Mouse (Mus musculus) thymus, postnatal 10 days (tissue): ENCODE results near the gene Faim.

ENCODE experiments used
- DNase-seq, 2 experiments: peaks; one replicate each; pipeline ENCODE4 v3.0.0; 2021; ENCODE audit warnings: low spot score in 2 of 2

The Faim gene

DNA sequence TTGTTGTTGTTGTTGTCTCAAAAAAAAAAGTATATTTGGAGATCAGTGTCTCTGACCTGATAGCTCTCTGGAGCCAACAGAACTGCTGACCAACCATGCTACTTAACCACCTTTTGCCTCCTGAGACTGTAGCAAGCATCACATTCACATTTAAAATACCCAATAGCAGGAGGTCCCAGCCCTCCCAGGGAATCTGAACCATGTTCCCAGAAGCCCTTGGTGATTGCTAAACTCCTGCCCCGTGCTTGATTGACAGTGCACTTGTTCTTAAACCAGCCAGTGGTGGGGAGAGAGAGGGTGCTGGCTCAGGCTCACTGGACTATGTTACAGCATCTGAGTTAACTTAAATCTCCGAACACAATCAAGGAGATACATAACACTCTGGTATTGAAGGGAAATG, 11.3 kb upstream of the Faim start:
- DNase-seq = no peak

DNA sequence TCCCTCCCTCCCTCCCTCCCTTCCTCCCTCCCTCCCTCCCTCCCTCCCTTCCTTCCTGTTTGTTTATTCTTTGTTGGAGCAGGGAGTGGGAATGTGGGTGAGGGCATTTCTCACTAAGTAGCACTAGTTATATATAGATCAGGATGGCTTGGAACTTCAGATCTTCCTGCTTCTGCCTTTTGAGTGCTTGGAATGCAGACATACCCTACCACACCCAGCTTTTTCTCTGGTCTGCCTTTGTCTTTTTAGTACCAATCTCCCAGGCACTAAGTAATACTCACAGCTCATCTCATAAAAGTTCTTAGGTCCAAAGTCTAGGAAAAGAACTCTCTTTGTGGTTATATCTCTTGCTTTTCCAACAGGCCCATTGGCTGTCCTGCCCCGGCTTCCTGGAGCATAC, 10.1 kb upstream of the Faim start:
- no peak for DNase-seq

DNA sequence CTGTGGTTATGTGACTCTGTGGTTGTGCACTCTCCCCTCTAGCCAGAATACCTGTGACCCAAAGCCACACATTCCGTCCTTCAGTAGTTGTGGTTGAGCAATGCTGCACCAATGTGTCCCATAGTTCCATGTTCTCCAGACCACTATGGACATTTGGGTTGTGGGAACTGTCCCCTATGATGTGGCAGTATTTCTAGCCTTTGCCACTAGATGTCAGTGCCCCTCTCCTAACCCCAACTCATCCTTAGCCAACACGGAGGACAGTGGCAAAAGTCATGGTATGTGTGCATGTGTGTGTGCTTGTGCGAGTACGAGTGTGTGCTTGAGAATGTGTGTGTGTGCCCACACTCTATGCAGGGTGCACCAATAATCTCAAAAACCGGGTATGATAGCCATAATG, 9.7 kb upstream of the Faim start:
- DNase-seq = no peak

DNA sequence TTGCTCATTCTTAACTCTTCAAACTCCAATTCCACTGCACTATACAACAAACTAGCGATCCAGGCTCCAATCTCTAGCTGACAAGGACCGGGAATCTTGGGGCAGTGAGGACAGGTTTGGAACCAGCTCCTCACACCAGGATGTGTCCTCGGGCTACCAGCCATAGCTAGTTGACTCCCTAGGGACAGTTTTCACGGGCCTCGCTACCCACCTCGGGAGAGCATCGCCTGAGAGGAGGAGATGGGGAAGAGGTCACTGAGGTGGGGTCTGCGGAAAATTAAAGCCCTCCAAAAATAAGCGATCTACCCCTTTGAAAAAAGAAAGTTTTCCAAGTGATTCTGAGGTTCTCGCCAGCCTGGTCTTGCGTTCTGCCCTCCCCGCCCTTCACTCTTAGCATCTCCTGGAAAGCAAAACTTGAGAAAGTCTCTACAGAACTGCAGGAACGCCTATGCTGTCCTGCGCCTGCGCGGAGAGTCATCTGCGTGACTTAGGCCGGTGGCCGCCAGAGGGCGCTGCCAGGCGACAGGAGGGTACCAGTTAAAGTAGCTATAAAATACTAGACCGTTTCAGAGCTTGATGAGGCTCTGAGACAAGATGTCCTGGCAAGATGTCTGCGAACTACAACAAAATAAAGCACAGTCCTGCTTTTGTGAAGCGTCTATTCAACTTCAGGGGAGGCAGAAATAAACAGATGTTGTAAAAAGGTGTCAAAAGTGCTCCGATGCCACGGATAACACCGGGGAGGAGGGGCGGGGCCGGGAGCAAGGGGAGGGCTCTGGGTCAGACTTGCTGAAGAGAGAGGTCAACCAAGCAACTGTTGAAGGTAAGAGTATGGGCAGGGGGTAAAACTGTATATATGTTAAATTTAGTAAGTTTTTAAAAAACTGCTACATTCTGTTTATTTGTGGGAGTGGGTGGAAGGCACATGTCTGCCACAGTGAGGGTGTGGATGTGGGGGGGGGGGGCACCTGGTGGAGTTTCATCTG, 6.4 kb upstream of the Faim start:
- peak; percentile 72 to 93 for DNase-seq

DNA sequence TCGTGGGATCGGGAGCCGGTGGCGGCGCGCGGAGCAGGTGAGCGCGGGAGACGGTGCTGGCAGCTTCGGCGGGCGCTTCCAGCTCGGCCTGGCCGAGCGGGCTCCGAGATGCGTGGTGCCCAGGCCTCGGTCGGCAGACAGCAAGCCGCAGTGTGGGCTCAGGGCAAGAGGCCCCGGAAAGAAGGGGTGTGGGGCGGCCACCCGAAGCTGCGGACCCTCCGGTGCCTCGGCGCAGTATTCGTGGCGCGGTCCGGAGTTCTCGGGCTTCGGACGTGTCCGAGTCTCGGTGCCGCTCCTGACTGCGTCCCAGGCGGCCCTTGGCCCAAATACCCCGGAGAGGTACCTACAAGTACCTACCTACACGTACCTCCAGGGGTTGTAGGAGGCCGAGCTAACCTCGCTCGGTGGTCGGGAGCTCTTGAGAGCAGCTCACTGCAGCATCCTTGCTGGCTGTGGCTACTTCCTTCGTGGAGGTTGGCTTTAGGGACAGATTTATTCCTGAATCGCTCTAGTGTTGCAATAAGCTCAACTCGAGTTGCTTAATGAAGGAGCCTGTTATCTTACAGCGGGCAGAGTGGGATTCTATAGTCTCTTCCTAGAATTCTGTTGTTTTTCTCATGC, 413 bp downstream of the Faim start:
- DNase-seq = no peak

DNA sequence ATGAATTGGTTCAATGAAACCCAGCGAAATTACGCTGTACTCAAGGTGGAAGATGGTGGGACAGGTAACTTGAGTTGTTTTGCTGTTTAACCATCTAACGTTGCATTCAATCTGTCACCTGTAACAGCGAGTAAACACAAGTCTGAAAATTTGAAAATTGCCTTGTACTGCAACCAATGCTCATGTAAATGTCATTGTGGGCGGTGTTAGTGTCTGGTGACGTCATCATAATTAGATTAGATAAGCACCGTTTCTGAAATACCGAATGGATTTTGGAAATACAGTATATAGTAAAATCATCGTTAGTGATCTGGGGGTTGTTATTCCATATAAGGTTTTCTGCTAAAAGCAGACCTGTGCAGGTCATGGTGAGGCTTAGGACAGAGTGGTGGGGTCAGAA, 958 bp downstream of the Faim start:
- DNase-seq = no peak

DNA sequence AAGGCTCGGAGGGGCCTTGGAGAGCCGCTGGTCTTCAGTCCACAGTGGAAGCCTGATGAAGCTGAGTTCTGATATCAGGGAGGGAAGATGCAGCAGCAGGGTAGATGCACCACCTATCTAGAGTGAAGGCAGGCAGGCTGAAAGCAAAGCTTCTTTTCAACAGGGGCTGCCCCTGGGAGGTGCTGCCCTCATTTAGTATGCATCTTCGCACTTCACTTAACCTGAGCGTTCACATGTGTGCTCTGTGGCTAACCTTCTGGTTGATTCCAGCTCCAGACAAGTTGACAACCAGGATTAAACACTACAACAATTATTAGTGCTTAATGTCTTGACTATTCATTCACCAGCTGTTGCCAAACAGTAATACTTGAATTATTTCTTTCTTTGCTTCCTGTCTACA, 7.9 kb downstream of the Faim start:
- no peak for DNase-seq

DNA sequence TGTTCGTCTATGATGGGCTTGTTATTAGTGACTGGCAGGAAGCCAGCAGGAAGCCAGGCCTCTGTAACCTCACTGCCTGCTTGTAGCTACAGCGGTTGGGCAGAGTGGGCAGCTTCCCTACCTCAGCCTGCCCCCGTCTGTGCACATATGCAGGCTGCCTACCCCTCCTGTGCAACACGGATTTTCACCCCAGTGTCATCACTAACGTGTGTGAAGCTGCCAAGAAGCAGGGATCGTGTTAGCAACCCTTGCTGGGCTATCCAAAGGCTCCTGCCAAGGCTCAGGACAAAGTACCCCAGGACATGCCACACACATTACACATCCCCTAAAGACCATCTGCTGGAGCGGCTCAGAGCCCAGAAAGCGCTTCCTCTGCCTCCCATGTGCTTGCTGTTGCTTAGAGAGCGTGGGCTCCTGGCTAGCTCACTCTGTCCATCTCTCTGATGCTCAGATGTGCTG, 13.7 kb downstream of the Faim start:
- no peak for DNase-seq

DNA sequence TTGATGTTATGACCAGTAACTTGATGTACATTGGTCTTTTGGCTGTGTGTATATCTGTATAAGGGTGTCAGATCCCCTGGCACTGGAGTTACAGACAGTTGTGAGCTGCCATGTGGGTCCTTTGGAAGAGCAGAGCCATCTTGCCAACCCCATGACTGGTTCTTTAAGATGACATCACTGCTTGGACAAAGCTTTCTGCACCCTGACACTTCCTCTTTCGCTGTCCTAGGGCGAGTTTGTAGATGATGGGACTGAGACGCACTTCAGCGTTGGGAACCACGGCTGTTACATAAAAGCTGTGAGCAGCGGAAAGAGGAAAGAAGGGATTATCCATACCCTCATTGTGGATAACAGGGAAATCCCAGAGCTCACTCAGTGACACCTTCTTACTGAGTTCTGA, 15.2 kb downstream of the Faim start:
- DNase-seq = no peak

DNA sequence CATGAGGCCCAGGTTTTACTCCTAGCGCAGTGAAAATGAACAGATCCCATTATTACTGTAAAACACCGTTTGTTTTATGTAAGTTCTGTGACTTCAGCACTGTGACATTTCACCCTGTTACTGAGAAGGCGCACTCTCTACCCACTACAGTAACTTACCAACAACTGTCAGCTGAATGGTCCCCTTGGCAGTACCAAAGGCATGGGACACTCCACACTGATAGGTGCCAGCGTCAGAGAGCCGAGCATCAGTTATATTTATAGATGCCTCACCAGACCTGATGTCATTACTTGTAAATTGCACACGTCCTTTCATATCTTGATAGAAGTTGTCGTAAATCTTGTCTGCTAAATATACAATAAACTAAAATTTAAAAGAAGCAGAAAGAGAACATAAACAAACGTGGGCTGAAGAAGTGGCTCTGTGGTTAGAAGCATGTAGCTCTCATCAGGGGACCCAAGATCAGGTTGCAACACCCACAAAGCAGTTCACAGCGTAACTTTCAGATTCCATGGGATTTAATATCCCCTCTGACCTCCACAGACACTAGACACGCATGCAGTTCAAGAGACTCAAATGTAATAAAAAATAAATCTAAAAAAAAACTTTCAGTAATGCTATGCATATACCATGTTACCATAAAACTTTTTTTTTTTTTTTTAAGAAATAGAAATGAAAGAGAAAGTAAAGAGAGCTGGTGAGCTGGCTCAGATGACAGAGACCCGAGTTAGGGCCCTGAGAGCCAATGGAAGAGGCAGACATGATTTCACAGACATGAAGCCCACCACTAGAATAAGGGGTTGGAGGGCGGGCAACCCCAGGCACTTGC, 23.1 kb downstream of the Faim start:
- DNase-seq = no peak

DNA sequence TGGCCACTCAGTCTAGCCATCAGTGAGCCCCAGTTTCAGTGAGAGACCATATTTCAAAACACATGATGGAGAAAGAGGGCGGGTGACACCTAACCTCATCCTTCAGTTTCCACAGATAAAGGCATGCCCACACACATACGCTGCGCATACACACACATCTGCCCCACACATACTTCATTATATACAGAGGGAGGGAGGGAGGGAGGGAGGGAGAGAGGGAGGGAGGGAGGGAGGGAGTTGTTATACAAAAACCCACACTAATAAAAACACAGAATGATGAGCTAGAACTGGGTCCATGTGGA, 23.7 kb downstream of the Faim start:
- no peak for DNase-seq

DNA sequence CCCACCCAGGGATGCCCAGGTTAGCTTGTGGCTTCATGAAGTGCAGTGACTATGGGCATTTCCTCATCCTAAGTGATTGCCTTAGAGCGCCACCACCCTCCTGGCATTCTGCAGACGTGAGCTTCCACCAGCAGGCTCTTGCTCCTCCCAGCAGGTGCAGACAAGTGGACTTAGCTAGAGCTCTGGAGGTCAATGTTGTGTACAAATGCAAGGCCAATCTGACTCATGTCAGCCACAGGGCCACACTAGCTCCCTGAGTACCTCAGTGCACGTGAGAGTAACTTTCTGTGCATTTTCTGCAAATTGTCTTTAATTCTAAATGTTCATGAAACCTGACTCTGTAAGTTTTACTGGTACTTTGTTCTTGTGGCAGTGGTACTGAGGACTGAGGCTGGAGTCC, 30.1 kb downstream of the Faim start:
- DNase-seq = no peak

DNA sequence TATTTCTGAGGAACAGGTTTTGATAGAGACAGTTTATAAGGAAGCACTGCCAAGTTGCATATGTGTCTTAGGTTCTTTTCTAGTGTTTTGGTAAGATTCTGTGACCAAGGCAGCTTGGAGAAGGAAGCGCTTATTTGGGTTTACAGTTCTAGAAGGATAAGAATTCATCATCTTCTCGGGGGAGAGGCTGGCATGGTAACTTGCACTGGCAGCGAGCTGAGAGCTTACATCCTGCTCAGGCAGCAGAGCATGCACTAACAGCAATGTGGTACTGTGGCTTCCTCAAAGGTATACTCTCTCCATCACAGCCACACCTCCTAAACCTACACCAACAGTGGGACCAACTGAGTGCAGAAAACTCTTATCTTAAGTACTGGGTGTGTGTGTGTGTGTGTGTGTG, 30.6 kb downstream of the Faim start:
- DNase-seq = no peak

DNA sequence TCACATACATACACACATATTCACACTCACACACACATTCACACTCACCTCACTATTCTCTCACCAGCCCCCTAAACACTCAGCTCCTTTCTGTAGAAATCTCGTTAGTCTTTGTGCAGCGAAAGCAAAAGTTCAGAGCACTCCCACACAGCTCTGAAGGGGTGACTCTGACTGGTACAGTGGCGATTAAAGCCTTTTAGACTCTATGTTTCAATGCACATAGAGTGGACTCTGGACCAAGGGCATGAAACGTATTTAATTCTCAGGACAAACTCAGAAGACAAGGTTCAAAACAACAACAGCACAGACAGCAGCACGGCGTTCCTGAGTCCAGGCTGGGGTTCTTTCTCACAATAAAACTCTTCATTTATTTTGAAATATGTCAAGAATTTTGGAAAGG, 31.5 kb downstream of the Faim start:
- no peak for DNase-seq

DNA sequence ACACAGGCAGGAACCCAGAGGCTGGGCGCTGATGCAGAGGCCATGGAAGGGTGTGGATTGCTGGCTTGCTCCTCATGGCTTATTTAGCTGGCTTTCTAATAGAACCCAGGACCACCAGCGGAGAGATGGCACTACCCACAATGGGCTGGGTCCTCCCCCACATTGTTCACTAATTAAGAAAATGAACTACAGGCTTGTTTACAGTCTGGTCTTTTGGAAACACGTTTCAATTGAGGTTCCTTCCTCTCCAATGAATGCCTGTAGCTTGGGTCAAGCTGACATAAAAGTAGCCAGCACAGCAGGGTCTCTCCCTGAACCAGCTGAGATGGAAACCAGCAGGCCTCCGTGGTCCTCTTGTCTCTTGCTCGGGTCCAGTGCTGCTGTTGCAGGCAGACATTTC, 35.0 kb downstream of the Faim start:
- no peak for DNase-seq

DNA sequence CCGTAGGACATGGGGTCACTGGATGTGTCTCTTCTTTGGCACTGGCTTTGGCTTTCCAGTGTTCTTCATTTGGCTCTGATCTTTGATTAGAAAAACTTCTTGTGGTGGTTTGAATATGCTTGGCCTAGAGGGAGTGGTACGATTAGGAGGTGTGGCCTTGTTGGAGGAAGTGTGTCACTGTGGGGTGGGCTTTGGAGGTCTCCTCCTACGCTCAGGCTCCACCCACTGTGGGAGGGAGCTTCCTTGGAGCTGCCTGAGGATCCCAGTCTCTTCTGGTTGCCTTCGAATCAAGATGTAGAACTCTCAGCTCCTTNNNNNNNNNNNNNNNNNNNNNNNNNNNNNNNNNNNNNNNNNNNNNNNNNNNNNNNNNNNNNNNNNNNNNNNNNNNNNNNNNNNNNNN, 35.6 kb downstream of the Faim start:
- DNase-seq = no peak

DNA sequence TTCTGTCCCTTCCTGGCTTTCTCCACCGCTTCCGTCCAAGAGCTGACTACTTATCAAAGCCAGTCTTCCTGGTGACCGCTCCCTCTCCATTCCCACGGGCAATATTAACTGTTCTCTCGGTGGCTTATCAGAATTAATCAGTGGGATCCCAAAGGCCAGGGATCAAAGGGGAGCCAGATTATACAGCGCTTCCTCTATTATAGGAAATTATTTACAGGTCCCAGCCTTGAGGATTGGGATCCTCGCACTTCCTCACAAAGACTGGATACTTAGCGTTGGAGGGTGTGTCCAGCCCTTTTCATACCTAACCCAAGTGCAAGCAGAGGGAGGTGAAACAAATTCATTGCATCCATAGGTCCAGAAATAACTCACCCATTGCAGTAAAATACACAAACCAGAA, 45.9 kb downstream of the Faim start:
- DNase-seq = no peak

DNA sequence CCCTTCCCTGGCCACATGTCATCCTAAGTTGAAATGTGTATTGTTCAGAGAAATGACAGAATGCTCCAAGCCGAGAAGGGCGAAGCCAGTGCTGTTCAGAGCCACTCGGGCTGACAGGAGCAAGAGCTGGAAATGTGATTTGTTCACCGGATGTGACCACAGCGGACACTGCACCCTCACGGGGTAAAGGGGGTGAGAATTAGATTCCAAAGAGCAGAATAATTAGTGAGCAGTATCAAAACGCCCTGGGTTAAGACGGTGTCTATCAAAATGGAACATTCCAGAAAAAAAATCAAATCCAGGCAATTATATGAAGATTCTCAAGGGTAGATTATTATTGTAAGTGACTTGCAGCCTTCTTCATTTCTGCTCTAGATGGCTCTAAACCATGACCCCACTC, 47.9 kb downstream of the Faim start:
- no peak for DNase-seq

DNA sequence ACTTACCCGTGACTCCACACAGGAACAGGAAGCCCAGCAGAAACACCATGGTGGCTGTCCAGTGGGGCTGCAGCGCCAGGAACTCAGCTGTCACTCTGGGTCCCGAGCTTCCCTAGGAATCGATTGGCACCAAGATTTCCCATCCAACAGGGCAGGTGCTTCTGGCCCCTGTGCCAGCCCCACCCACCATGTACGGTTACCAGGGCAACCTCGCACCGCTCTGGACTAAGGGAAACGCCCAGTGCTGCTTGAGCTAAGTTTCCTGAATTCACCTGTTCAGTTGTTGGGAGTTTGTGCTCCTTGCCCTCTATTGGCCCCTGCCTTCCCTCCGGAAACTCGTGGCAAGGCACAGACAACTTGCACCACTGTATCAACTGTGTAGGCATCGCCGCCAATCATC, 49.4 kb downstream of the Faim start, which contains the start of gene Gm1123:
TSS of gene Gm1123 (minus strand) at position 141 of the 400 bp plus-strand sequence.
- no peak for DNase-seq

DNA sequence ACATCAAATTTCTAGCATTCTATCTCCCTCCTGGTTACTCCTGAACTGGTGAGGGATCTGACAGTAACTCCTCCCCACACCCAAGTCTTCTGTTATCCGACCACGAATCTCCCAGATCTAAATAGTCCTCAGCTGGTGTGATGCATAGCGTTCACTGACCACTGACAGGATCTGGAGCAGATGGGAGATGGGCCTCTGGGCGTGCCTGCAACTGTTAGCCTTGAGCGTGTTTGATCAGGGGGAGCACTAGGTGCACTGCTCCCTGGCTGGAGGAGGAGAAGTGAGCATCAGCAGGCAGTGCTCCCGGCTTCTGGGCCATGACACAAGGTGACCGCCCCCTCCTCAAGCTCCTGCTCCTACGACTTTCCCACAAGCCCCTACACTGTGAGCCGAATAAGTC, 55.8 kb downstream of the Faim start:
- DNase-seq = no peak

DNA sequence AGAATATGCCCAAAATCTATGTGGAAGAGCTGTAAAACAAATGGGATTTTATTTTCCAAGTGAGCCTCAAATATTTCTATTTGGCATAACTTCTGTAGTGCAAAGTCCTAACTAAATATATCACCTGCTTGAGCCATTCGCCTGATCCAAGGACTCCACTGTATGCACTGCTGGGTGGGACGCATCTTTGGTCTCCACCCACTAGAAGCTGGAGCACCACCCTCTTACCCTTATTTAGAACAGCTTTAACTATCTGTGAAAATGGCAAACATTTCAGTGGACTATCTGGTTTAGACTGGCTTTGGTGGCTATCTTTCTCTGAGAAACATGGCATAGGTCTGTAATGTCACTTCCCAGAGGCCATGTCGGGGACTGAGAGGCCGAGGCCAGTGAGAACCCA, 56.5 kb downstream of the Faim start:
- DNase-seq = no peak

DNA sequence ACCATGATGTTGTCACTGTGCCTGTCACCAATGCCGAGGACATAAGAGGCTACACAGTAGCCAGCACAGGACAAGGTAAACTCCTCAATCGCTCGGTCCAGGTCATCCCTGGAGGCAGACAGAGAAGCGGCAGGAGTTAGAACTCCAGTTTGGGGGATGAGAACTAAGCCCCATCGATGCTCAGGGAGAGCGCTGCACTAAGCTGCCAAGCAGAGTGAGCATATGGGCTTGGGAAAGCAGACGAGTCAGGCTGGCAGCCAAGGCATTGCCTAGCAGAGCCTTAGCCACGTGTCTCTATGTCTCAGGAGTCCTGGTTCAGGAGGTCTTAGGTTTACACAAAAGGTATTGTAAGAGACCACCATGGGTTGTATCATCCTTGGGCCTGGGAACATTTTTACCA, 58.6 kb downstream of the Faim start:
- no peak for DNase-seq
